Mouse (Mus musculus): ENCODE results near the gene Dlx4. TPM values are rescaled to one million over a fixed set of nuclear protein-coding genes. Genes with fewer than 3 reads are reported as not detected.
A peak's percentile ranks its signal among the peaks of the same experiment; 100 is the strongest.

Dlx4 gene
- polyA plus RNA-seq, 1 experiment from 2014 or later: 0.40 TPM

DNA sequence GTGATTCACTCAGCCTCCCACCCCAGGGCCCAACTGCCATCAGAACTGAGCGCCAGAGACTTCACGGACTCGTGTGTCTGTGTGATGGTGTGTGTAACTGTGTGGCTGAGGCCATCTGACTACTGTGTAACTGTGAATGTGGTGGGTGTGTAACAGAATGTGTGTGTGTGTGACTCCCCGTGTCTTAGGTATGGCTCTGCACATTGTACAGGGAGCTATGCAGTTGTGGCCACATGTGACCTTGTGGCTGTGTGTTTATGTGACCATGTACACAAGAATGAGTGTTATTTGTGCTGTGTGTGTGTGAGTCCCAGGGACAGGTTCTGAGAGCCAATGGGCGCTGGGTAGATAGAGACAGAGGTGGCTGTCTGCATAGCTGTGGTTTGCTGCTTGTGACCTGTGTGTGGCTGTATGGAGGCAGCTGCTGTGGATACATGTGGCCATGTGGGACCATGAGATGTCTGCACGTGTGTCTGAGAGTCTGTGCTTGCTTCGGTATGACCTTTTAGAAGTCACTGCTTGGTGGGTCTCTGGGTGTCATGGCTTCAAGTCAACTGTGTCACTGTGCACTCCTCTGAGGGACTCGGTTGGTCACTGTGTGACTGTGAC lies 13.8 kb upstream of the Dlx4 start:
- ATAC-seq (replicated peaks; ENCODE audit: low FRiP score): no peak
- peaks cover 8% of the 10 kb centered on the region for H3K27me3 ChIP-seq (replicated peaks; ENCODE audit: control insufficient read depth, insufficient read depth, low read length)
- H3K9ac ChIP-seq (ENCODE audit: low read depth, low read length): no peak overlapping the region

DNA sequence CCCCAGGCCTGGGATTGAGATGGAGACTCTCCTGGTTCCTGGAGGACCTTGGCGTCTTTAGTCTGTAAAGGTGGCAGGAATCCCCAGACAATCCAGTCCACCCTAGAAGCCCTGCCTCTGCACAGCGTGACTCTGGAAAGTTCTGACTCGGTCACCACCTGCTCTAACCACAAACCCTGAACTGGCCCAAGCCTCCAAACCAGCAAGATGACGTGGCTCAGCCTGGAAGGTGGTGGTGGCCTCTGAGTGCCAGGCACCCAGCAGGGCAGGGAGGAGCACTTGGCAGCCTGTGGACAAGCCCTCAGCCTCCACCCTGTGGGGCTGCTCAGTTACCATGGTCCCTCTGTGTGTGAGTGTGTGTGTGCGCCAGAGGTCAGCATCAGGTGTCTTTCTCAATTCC lies 11.8 kb upstream of the Dlx4 start:
- DNase-seq (ENCODE audit: low spot score): no peak
- Histone ChIP-seq H3K4me1 (replicated peaks; ENCODE audit: control insufficient read depth, insufficient read depth, low read length) (no peaks in the 10 kb centered on the region), H3K27me3 (replicated peaks; ENCODE audit: control insufficient read depth, insufficient read depth, low read length) (peaks cover 17% of the 10 kb centered on the region), H3K27ac (ENCODE audit: low read depth, low read length) (no peak overlapping the region), H3K4me3 (ENCODE audit: low read depth, low read length) (no peak overlapping the region), H3K36me3 (ENCODE audit: control insufficient read depth, insufficient read depth, low read length) (no peaks in the 10 kb centered on the region), H3K9ac (ENCODE audit: low read depth, low read length) (no peak overlapping the region), H3K4me2 (no peak overlapping the region), H3K9me3 (ENCODE audit: control insufficient read depth, low read length) (no peaks in the 10 kb centered on the region)
- 60% methylated on average over 5 of the region's 5 CpGs for WGBS
- ATAC-seq (replicated peaks; ENCODE audit: low FRiP score): no peak

More for the DNA sequence above, 13.8 kb upstream of the Dlx4 start:
- no peaks in the 10 kb centered on the region for H3K4me1 ChIP-seq (replicated peaks; ENCODE audit: control insufficient read depth, insufficient read depth, low read length)
- no peaks in the 10 kb centered on the region for H3K36me3 ChIP-seq (ENCODE audit: control insufficient read depth, insufficient read depth, low read length)
- DNase-seq (ENCODE audit: low spot score): no peak
- no peak overlapping the region for H3K4me3 ChIP-seq (ENCODE audit: low read depth, low read length)
- no peak overlapping the region for H3K27ac ChIP-seq (ENCODE audit: low read depth, low read length)
- 76% methylated on average over 8 of the region's 8 CpGs for WGBS
- no peak overlapping the region for H3K4me2 ChIP-seq
- no peaks in the 10 kb centered on the region for H3K9me3 ChIP-seq (ENCODE audit: control insufficient read depth, low read length)

DNA sequence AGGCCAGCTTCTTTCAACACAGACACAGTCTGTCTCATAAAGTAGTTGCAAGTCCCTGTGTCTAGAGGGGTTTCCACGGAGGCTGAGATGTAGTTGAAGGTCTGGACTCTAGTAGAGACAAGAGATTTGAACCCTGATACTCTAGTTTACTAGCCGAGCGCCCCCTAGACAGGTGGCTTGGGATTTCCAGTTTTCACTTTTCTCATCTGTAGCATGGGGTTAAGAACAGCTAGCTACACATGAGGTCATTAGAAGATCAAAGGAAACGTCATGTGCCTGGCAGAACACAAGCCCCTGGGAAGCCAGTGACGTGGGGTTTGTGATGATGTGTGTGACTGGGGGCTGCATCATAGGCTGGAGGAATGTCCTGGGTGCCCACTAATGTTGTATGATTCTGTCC lies 11.3 kb upstream of the Dlx4 start:
- ATAC-seq (replicated peaks; ENCODE audit: low FRiP score) (no peak), DNase-seq (ENCODE audit: low spot score) (no peak)
- H3K4me1 ChIP-seq (replicated peaks; ENCODE audit: control insufficient read depth, insufficient read depth, low read length): no peaks in the 10 kb centered on the region
- no peak overlapping the region for H3K4me3 ChIP-seq (ENCODE audit: low read depth, low read length)
- H3K27ac ChIP-seq (ENCODE audit: low read depth, low read length): no peak overlapping the region
- H3K36me3 ChIP-seq (ENCODE audit: control insufficient read depth, insufficient read depth, low read length): no peaks in the 10 kb centered on the region
- H3K4me2 ChIP-seq: no peak overlapping the region
- H3K9ac ChIP-seq (ENCODE audit: low read depth, low read length): no peak overlapping the region
- 57% methylated on average over 5 of the region's 5 CpGs for WGBS
- no peaks in the 10 kb centered on the region for H3K9me3 ChIP-seq (ENCODE audit: control insufficient read depth, low read length)
- peaks cover 22% of the 10 kb centered on the region for H3K27me3 ChIP-seq (replicated peaks; ENCODE audit: control insufficient read depth, insufficient read depth, low read length)

DNA sequence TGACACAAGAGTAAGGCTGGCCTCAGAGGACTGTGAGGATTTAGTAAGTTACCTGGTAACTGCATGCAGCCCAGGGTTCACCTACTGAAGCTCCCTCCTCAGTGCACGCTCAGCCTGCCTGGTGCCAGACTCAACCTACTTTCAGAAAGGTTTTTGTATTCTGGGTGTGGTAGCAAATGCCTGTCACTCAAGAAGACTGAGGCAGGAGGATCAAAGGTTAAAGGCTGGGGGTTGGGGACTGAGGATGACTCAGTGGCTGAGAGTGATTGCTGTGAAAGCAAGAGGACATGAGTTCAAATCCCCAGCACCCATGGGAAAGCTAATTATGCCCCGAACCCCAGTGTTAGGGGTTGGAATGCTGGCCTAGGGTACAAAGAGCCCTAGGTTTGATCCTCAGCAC lies 9.4 kb upstream of the Dlx4 start:
- Histone ChIP-seq H3K4me2 (no peak overlapping the region), H3K27ac (ENCODE audit: low read depth, low read length) (no peak overlapping the region), H3K36me3 (ENCODE audit: control insufficient read depth, insufficient read depth, low read length) (no peaks in the 10 kb centered on the region), H3K9me3 (ENCODE audit: control insufficient read depth, low read length) (no peaks in the 10 kb centered on the region), H3K9ac (ENCODE audit: low read depth, low read length) (no peak overlapping the region), H3K27me3 (replicated peaks; ENCODE audit: control insufficient read depth, insufficient read depth, low read length) (peaks cover 40% of the 10 kb centered on the region), H3K4me3 (ENCODE audit: low read depth, low read length) (no peak overlapping the region), H3K4me1 (replicated peaks; ENCODE audit: control insufficient read depth, insufficient read depth, low read length) (no peaks in the 10 kb centered on the region)
- 79% methylated on average over 2 of the region's 2 CpGs for WGBS
- no peak for ATAC-seq (replicated peaks; ENCODE audit: low FRiP score)
- DNase-seq (ENCODE audit: low spot score): no peak

DNA sequence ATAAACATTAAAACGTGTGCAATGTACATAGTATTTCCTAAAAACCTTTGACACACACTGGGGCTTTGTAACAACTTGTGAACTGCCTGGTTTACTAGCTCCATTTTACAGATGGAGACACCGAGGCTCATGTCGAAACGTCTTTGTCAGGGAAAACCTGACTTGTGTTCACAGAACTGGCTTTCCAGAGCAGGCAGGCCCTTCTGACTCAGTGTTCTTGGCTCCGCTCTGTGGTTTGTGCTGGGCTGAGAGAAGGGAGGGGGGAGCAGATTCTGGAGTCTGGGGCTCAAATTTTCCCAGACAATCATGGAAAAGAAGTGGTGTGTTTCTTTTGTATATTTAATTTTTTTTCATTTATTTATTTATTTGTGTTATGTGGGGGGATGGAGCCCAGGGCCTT lies 7.6 kb upstream of the Dlx4 start:
- DNase-seq (ENCODE audit: low spot score) (no peak), ATAC-seq (replicated peaks; ENCODE audit: low FRiP score) (no peak)
- Histone ChIP-seq H3K36me3 (ENCODE audit: control insufficient read depth, insufficient read depth, low read length) (no peaks in the 10 kb centered on the region), H3K4me1 (replicated peaks; ENCODE audit: control insufficient read depth, insufficient read depth, low read length) (no peaks in the 10 kb centered on the region), H3K4me3 (ENCODE audit: low read depth, low read length) (no peak overlapping the region), H3K27me3 (replicated peaks; ENCODE audit: control insufficient read depth, insufficient read depth, low read length) (peaks cover 59% of the 10 kb centered on the region), H3K9me3 (ENCODE audit: control insufficient read depth, low read length) (no peaks in the 10 kb centered on the region), H3K4me2 (no peak overlapping the region), H3K9ac (ENCODE audit: low read depth, low read length) (no peak overlapping the region), H3K27ac (ENCODE audit: low read depth, low read length) (no peak overlapping the region)
- WGBS: 68% methylated on average over 5 of the region's 5 CpGs

DNA sequence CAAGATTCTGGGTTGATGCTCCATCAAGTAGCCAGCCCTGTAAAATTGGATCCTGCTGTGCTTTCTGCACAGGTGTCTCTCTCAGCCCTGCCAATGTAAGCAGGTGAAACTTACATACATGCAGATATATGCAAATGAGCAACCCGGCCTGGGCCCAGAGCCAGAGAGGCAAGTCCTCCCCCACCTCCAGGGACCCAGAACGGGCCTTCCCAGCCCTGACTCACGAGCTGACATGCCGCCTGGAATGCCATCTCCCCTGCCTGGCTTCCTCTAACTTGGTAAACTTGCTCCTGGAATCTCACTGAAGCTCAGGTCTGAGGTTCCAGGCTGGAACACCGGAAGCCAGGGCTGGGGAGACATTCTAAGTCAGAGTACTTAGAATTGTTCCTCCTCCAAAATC lies 7.1 kb upstream of the Dlx4 start:
- Histone ChIP-seq H3K9me3 (ENCODE audit: control insufficient read depth, low read length) (no peaks in the 10 kb centered on the region), H3K27ac (ENCODE audit: low read depth, low read length) (no peak overlapping the region), H3K4me1 (replicated peaks; ENCODE audit: control insufficient read depth, insufficient read depth, low read length) (no peaks in the 10 kb centered on the region), H3K9ac (ENCODE audit: low read depth, low read length) (no peak overlapping the region), H3K4me2 (no peak overlapping the region), H3K36me3 (ENCODE audit: control insufficient read depth, insufficient read depth, low read length) (no peaks in the 10 kb centered on the region), H3K4me3 (ENCODE audit: low read depth, low read length) (no peak overlapping the region), H3K27me3 (replicated peaks; ENCODE audit: control insufficient read depth, insufficient read depth, low read length) (peaks cover 63% of the 10 kb centered on the region)
- no peak for DNase-seq (ENCODE audit: low spot score)
- ATAC-seq (replicated peaks; ENCODE audit: low FRiP score): no peak
- 26% methylated on average over 5 of the region's 5 CpGs for WGBS

DNA sequence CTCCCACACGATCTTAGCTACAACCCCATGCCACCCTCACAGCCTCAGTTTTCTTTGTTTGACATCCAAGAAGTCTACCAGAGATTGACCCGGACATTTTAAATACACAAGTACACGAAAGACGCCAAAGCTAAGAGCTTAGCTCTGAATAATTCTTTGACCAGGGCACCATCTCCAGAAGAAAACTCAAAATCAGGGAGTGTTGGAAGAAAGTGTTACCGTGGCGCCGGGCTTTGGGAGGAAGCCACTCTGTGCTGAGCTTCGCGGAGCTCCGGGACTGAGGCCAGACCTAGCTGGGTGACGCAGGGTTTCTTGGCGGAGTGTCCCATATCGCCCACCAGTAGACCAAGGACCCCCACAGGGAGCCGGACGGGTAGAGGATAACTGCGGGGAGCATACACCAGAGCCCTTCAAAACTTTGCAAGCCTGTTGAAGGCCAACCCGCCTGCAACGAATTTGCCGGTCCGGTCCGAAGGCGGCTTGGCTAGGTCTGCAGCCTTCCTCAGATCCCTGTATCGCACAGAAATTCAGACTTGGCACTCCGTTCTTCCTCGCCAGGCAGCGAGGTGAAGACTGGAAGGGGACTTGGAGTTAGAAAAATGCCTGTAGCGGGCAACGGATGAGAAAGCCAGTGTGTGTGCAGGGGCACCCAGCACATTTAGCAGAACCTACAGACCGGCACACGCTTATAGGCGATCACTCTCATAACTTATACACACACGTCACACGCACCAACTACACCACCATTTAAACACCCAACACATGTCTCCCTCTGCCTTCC lies 4.4 kb upstream of the Dlx4 start:
- peaks cover 87% of the 10 kb centered on the region for H3K27me3 ChIP-seq (replicated peaks; ENCODE audit: control insufficient read depth, insufficient read depth, low read length)
- H3K4me3 ChIP-seq (ENCODE audit: low read depth, low read length): no peak overlapping the region
- no peaks in the 10 kb centered on the region for H3K9me3 ChIP-seq (ENCODE audit: control insufficient read depth, low read length)
- H3K4me1 ChIP-seq (replicated peaks; ENCODE audit: control insufficient read depth, insufficient read depth, low read length): peaks cover 3% of the 10 kb centered on the region; the same call in 1 of the 2 replicates
- no peak overlapping the region for H3K9ac ChIP-seq (ENCODE audit: low read depth, low read length)
- no peak overlapping the region for H3K4me2 ChIP-seq
- DNase-seq (ENCODE audit: low spot score): peak; percentile 51
- no peaks in the 10 kb centered on the region for H3K36me3 ChIP-seq (ENCODE audit: control insufficient read depth, insufficient read depth, low read length)
- H3K27ac ChIP-seq (ENCODE audit: low read depth, low read length): no peak overlapping the region
- 3% methylated on average over 33 of the region's 33 CpGs for WGBS
- ATAC-seq (replicated peaks; ENCODE audit: low FRiP score): no peak

DNA sequence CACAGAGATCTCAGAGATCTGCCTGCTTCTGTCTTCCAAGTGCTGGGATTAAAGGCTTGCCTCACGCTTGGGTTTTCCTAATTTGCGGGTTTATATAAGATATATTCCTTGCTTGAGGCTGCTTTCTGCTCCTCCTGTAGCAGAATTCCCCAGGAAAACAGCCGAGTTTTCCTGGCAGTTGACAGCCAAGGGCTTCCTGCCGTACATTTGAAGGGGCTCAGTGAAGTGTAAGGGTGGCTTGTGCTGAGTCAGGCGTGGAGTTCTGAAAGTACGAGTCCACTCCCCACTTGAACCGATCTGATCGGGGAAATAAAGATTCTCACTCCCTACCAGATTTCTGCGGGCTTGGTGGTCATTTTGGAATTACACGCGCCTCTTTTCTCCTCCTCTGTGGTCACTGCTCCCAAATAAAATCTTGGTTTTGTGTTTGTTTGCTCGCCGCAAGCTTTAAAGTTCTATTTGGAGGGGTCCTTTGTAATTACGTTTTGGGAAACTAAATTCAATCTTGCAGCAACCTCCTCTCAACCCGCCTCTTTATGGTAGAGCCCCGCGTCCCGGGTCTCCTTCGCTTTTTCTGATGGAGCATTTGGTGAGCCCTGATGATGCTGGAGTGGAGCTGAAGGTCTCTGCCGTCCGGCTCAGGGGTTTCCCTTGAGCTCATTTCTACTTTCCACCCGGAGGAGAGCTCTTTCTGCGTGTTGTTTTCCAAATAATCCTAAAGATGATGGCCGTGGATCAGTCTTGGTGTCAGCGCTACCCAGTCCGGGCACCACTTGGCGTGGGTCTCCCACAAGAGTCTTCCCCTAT lies 3.6 kb upstream of the Dlx4 start:
- no peaks in the 10 kb centered on the region for H3K36me3 ChIP-seq (ENCODE audit: control insufficient read depth, insufficient read depth, low read length)
- no peaks in the 10 kb centered on the region for H3K9me3 ChIP-seq (ENCODE audit: control insufficient read depth, low read length)
- no peak overlapping the region for H3K27ac ChIP-seq (ENCODE audit: low read depth, low read length)
- DNase-seq (ENCODE audit: low spot score) (no peak), ATAC-seq (replicated peaks; ENCODE audit: low FRiP score) (no peak)
- peaks cover 3% of the 10 kb centered on the region; the same call in 1 of the 2 replicates for H3K4me1 ChIP-seq (replicated peaks; ENCODE audit: control insufficient read depth, insufficient read depth, low read length)
- no peak overlapping the region for H3K4me3 ChIP-seq (ENCODE audit: low read depth, low read length)
- 3% methylated on average over 27 of the region's 27 CpGs for WGBS
- no peak overlapping the region for H3K9ac ChIP-seq (ENCODE audit: low read depth, low read length)
- H3K27me3 ChIP-seq (replicated peaks; ENCODE audit: control insufficient read depth, insufficient read depth, low read length): peaks cover 95% of the 10 kb centered on the region
- no peak overlapping the region for H3K4me2 ChIP-seq

Measured in liver, embryonic 11.5 days (tissue).